Mouse (Mus musculus): ENCODE measurements around the gene Fcrl5. TPM values are rescaled to one million over a fixed set of nuclear protein-coding genes. Genes with fewer than 3 reads are reported as not detected.

Fcrl5 gene
- polyA plus RNA-seq, 1 experiment from 2014 or later = not detected

- no peaks in the 10 kb centered on the region for H3K4me1 ChIP-seq (replicated peaks; ENCODE audit: insufficient read depth, low read length)
- no peak for DNase-seq (ENCODE audit: low spot score)
- no peak overlapping the region for H3K4me3 ChIP-seq (replicated peaks; ENCODE audit: low read depth, low read length)
- H3K27ac ChIP-seq = no peak overlapping the region
- no peak overlapping the region for H3K4me2 ChIP-seq (ENCODE audit: low read length)
- ATAC-seq (replicated peaks; ENCODE audit: low FRiP score, low read depth) = no peak
- H3K9ac ChIP-seq (ENCODE audit: low read depth, low read length) = no peak overlapping the region
- H3K36me3 ChIP-seq (ENCODE audit: insufficient read depth, low read length) = no peaks in the 10 kb centered on the region
- H3K9me3 ChIP-seq (replicated peaks; ENCODE audit: low read length) = no peaks in the 10 kb centered on the region
- 91% methylated on average over 6 of the region's 6 CpGs for WGBS
- H3K27me3 ChIP-seq (ENCODE audit: insufficient read depth, low read length) = no peaks in the 10 kb centered on the region
- TF ChIP-seq CTCF (IDR thresholded peaks at IDR 0.05; ENCODE audit: low read depth) = no peak
Observed at GRCm38 (mm10) chr3:87502771-87503170, 67.2 kb downstream of the Fcrl5 start.

- H3K9ac ChIP-seq (ENCODE audit: low read depth, low read length) = no peak overlapping the region
- WGBS = 34% methylated on average over 7 of the region's 7 CpGs
- no peak overlapping the region for H3K27ac ChIP-seq
- peak; percentile 85 for TF ChIP-seq CTCF (IDR thresholded peaks at IDR 0.05; ENCODE audit: low read depth)
- no peaks in the 10 kb centered on the region for H3K36me3 ChIP-seq (ENCODE audit: insufficient read depth, low read length)
- DNase-seq (ENCODE audit: low spot score) (peak; percentile 81), ATAC-seq (replicated peaks; ENCODE audit: low FRiP score, low read depth) (no peak)
- no peaks in the 10 kb centered on the region for H3K27me3 ChIP-seq (ENCODE audit: insufficient read depth, low read length)
- no peaks in the 10 kb centered on the region for H3K4me1 ChIP-seq (replicated peaks; ENCODE audit: insufficient read depth, low read length)
- H3K9me3 ChIP-seq (replicated peaks; ENCODE audit: low read length) = no peaks in the 10 kb centered on the region
- H3K4me3 ChIP-seq (replicated peaks; ENCODE audit: low read depth, low read length) = no peak overlapping the region
- H3K4me2 ChIP-seq (ENCODE audit: low read length) = no peak overlapping the region
Observed at GRCm38 (mm10) chr3:87504330-87504729, 68.8 kb downstream of the Fcrl5 start.

DNA sequence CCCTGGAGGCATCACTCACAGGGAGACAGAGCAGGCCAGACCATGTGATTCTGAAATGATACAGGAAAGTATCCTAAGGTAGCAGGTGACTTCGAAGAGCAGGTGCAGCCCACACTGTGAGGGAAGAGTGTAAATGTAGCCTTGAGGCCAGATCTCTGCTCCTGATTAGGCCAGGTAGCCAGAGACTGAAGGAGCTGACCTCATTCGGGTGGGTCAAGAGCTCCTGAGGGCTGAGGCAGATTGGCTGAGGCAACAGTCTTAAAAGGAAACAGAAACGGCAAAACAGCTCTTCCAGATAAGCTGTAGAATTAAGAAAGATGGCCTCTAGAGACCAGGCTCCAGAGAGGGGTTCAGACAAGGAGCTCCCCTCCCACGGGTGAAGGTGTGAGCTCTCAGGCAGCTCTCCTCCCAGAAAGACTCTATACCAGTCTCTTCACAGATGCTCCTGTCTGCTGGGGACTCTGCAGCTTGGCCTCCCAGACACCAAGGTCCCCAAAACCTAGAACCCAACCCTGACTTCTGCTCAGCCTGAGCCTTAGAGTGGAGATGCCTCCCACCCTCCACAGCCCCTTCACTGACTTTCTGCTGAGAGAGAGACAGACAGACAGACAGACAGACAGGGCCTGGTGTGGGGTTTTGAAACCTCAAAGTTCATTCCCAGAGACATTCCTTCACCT, 69.3 kb downstream of the Fcrl5 start:
- Histone ChIP-seq H3K27ac (no peak overlapping the region), H3K4me3 (replicated peaks; ENCODE audit: low read depth, low read length) (no peak overlapping the region), H3K4me2 (ENCODE audit: low read length) (no peak overlapping the region), H3K27me3 (ENCODE audit: insufficient read depth, low read length) (no peaks in the 10 kb centered on the region), H3K4me1 (replicated peaks; ENCODE audit: insufficient read depth, low read length) (no peaks in the 10 kb centered on the region), H3K9me3 (replicated peaks; ENCODE audit: low read length) (no peaks in the 10 kb centered on the region), H3K36me3 (ENCODE audit: insufficient read depth, low read length) (no peaks in the 10 kb centered on the region), H3K9ac (ENCODE audit: low read depth, low read length) (no peak overlapping the region)
- no peak for TF ChIP-seq CTCF (IDR thresholded peaks at IDR 0.05; ENCODE audit: low read depth)
- no peak for ATAC-seq (replicated peaks; ENCODE audit: low FRiP score, low read depth)
- WGBS = 51% methylated on average over 4 of the region's 4 CpGs
- no peak for DNase-seq (ENCODE audit: low spot score)

GRCm38 (mm10) chr3:87506456-87507416, 71.2 kb downstream of the Fcrl5 start:
- Histone ChIP-seq H3K9me3 (replicated peaks; ENCODE audit: low read length) (no peaks in the 10 kb centered on the region), H3K4me2 (ENCODE audit: low read length) (no peak overlapping the region), H3K27ac (no peak overlapping the region), H3K9ac (ENCODE audit: low read depth, low read length) (no peak overlapping the region), H3K4me1 (replicated peaks; ENCODE audit: insufficient read depth, low read length) (no peaks in the 10 kb centered on the region), H3K36me3 (ENCODE audit: insufficient read depth, low read length) (no peaks in the 10 kb centered on the region), H3K27me3 (ENCODE audit: insufficient read depth, low read length) (no peaks in the 10 kb centered on the region), H3K4me3 (replicated peaks; ENCODE audit: low read depth, low read length) (no peak overlapping the region)
- no peak for TF ChIP-seq CTCF (IDR thresholded peaks at IDR 0.05; ENCODE audit: low read depth)
- 63% methylated on average over 12 of the region's 12 CpGs for WGBS
- ATAC-seq (replicated peaks; ENCODE audit: low FRiP score, low read depth) (no peak), DNase-seq (ENCODE audit: low spot score) (no peak)

DNA sequence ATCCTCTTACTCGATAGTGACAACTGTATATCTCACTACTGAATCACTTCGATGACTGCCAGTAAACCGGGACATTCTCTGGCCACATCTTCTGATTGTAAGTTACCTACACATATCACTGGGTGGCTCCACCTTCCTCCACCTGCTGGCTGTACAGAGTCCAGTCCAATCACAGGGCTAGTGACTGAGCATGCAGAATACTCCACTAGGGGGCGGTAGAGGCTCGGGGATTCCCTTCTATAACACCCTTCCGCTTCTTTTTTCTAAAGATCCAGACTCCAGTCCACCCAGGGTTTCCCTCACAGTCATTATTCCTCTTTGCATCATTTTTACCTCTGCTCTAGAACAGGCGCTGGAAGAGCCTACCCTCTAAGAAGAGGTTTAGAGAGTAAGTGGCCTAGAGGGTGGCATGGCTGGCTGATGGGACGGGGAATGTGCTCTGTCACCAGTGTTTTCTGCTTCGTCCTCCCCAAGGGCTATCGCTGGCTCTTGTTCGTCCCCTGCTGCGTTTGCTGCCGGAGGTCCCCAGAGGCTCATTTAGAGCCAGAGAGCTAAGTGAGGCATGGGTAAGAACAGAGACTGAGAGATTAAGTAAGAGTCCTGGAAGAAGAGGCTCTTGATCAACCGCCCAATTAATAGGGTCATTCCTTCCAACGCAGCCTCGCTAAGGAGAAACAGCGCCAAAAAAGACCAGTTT, 72.8 kb downstream of the Fcrl5 start:
- 27% methylated on average over 17 of the region's 17 CpGs for WGBS
- DNase-seq (ENCODE audit: low spot score) (peak; percentile 95), ATAC-seq (replicated peaks; ENCODE audit: low FRiP score, low read depth) (peak; percentile 88)
- Histone ChIP-seq H3K4me3 (replicated peaks; ENCODE audit: low read depth, low read length) (no peak overlapping the region), H3K9me3 (replicated peaks; ENCODE audit: low read length) (no peaks in the 10 kb centered on the region), H3K27ac (no peak overlapping the region), H3K36me3 (ENCODE audit: insufficient read depth, low read length) (no peaks in the 10 kb centered on the region), H3K4me2 (ENCODE audit: low read length) (peak overlapping the region; percentile 43), H3K27me3 (ENCODE audit: insufficient read depth, low read length) (no peaks in the 10 kb centered on the region), H3K9ac (ENCODE audit: low read depth, low read length) (no peak overlapping the region), H3K4me1 (replicated peaks; ENCODE audit: insufficient read depth, low read length) (no peaks in the 10 kb centered on the region)
- TF ChIP-seq CTCF (IDR thresholded peaks at IDR 0.05; ENCODE audit: low read depth) = peak; percentile 99

- DNase-seq (ENCODE audit: low spot score) (peak; percentile 33), ATAC-seq (replicated peaks; ENCODE audit: low FRiP score, low read depth) (no peak)
- H3K27me3 ChIP-seq (ENCODE audit: insufficient read depth, low read length) = no peaks in the 10 kb centered on the region
- H3K4me2 ChIP-seq (ENCODE audit: low read length) = no peak overlapping the region
- no peak overlapping the region for H3K4me3 ChIP-seq (replicated peaks; ENCODE audit: low read depth, low read length)
- 34% methylated on average over 4 of the region's 4 CpGs for WGBS
- no peaks in the 10 kb centered on the region for H3K9me3 ChIP-seq (replicated peaks; ENCODE audit: low read length)
- TF ChIP-seq CTCF (IDR thresholded peaks at IDR 0.05; ENCODE audit: low read depth) = no peak
- no peaks in the 10 kb centered on the region for H3K4me1 ChIP-seq (replicated peaks; ENCODE audit: insufficient read depth, low read length)
- H3K9ac ChIP-seq (ENCODE audit: low read depth, low read length) = no peak overlapping the region
- H3K36me3 ChIP-seq (ENCODE audit: insufficient read depth, low read length) = no peaks in the 10 kb centered on the region
- H3K27ac ChIP-seq = no peak overlapping the region
Observed at GRCm38 (mm10) chr3:87509061-87509460, 73.5 kb downstream of the Fcrl5 start.

Measured in kidney, postnatal 0 days (tissue).